10 mouse cellular contexts compared by ENCODE assay signal in genomic region chr19:28608277-28608676, GRCm38 (mm10).
DNase-seq lines count a peak whose midpoint lies in the region; ATAC-seq and TF ChIP-seq lines count a peak whose summit lies in the region.
"Had no signal": no experiment of that assay in that cellular context is flagged by ENCODE, and none has a peak within 500 bp of the region (broad histone marks: within the 10 kb centered on the region; RNA-seq: fewer than 3 reads in every experiment).

No protein-coding gene starts in this region.

- no peaks in the 10 kb centered on the region for H3K36me3 ChIP-seq in lung, embryonic 15.5 days
- H3K36me3 ChIP-seq in forebrain, postnatal 0 days (ENCODE audit: insufficient read depth) = no peaks in the 10 kb centered on the region
- no peaks in the 10 kb centered on the region for H3K36me3 ChIP-seq in hindbrain, embryonic 16.5 days (ENCODE audit: control insufficient read depth, insufficient read depth, low read length)
- no peaks in the 10 kb centered on the region for H3K36me3 ChIP-seq in stomach, postnatal 0 days (ENCODE audit: control insufficient read depth, insufficient read depth, low read length)
- H3K36me3 ChIP-seq in liver, embryonic 11.5 days (ENCODE audit: control insufficient read depth, insufficient read depth, low read length) = no peaks in the 10 kb centered on the region
- H3K36me3 ChIP-seq: limb, embryonic 12.5 days had no signal

- H3K9me3 ChIP-seq in lung, embryonic 15.5 days = no peaks in the 10 kb centered on the region
- no peaks in the 10 kb centered on the region for H3K9me3 ChIP-seq in forebrain, postnatal 0 days (ENCODE audit: low read length)
- no peaks in the 10 kb centered on the region for H3K9me3 ChIP-seq in hindbrain, embryonic 16.5 days (ENCODE audit: control insufficient read depth, low read length)
- no peaks in the 10 kb centered on the region for H3K9me3 ChIP-seq in stomach, postnatal 0 days (ENCODE audit: control insufficient read depth, low read length)
- H3K9me3 ChIP-seq in liver, embryonic 11.5 days (ENCODE audit: control insufficient read depth, low read length) = no peaks in the 10 kb centered on the region
- H3K9me3 ChIP-seq: limb, embryonic 12.5 days had no signal

- no peak for TF ChIP-seq CTCF in forebrain, postnatal 0 days (IDR thresholded peaks at IDR 0.05; ENCODE audit: low read depth)
- no peak for TF ChIP-seq CTCF in stomach, postnatal 0 days (IDR thresholded peaks at IDR 0.05; ENCODE audit: low read depth)

- H3K4me2 ChIP-seq in lung, embryonic 15.5 days = no peak overlapping the region
- no peak overlapping the region for H3K4me2 ChIP-seq in forebrain, postnatal 0 days (ENCODE audit: low read depth)
- no peak overlapping the region for H3K4me2 ChIP-seq in hindbrain, embryonic 16.5 days (ENCODE audit: low read length)
- H3K4me2 ChIP-seq in stomach, postnatal 0 days (replicated peaks; ENCODE audit: low read depth) = no peak overlapping the region
- H3K4me2 ChIP-seq in liver, embryonic 11.5 days = no peak overlapping the region
- H3K4me2 ChIP-seq: limb, embryonic 12.5 days had no signal

- no peak overlapping the region for H3K9ac ChIP-seq in lung, embryonic 15.5 days
- H3K9ac ChIP-seq in forebrain, postnatal 0 days = no peak overlapping the region
- no peak overlapping the region for H3K9ac ChIP-seq in hindbrain, embryonic 16.5 days (ENCODE audit: low read depth, low read length)
- H3K9ac ChIP-seq in stomach, postnatal 0 days (ENCODE audit: low read length) = no peak overlapping the region
- no peak overlapping the region for H3K9ac ChIP-seq in liver, embryonic 11.5 days (ENCODE audit: low read depth, low read length)
- H3K9ac ChIP-seq: limb, embryonic 12.5 days had no signal

- TF ChIP-seq EP300 in stomach, postnatal 0 days (optimal IDR thresholded peaks at IDR 0.05) = no peak

- peaks cover 10% of the 10 kb centered on the region for H3K4me1 ChIP-seq in lung, embryonic 15.5 days
- H3K4me1 ChIP-seq in forebrain, postnatal 0 days (ENCODE audit: insufficient read depth) = no peaks in the 10 kb centered on the region
- H3K4me1 ChIP-seq in hindbrain, embryonic 16.5 days (ENCODE audit: control insufficient read depth, insufficient read depth, low read depth, low read length) = no peaks in the 10 kb centered on the region
- no peaks in the 10 kb centered on the region; the same call in 1 of the 2 replicates for H3K4me1 ChIP-seq in stomach, postnatal 0 days (replicated peaks; ENCODE audit: control insufficient read depth, insufficient read depth)
- no peaks in the 10 kb centered on the region for H3K4me1 ChIP-seq in liver, embryonic 11.5 days (replicated peaks; ENCODE audit: control insufficient read depth, insufficient read depth, low read length)

- ATAC-seq in lung, embryonic 15.5 days (ENCODE audit: borderline replicate concordance, extremely low read depth, low FRiP score, low TSS enrichment) = peak; percentile 19; the same call in 1 of the 2 replicates
- peak; percentile 63 for ATAC-seq in forebrain, postnatal 0 days
- peak; percentile 67 for ATAC-seq in hindbrain, embryonic 16.5 days
- no peak for ATAC-seq in stomach, postnatal 0 days (ENCODE audit: low FRiP score, low TSS enrichment)
- no peak for ATAC-seq in liver, embryonic 11.5 days (replicated peaks; ENCODE audit: low FRiP score)
- ATAC-seq: Patski had no signal

- no peaks in the 10 kb centered on the region for H3K27me3 ChIP-seq in lung, embryonic 15.5 days
- H3K27me3 ChIP-seq in forebrain, postnatal 0 days (ENCODE audit: insufficient read depth, low read length) = no peaks in the 10 kb centered on the region
- no peaks in the 10 kb centered on the region for H3K27me3 ChIP-seq in hindbrain, embryonic 16.5 days (replicated peaks; ENCODE audit: control insufficient read depth, insufficient read depth, low read length)
- no peaks in the 10 kb centered on the region for H3K27me3 ChIP-seq in stomach, postnatal 0 days (ENCODE audit: control insufficient read depth, insufficient read depth, low read length)
- H3K27me3 ChIP-seq in liver, embryonic 11.5 days (replicated peaks; ENCODE audit: control insufficient read depth, insufficient read depth, low read length) = no peaks in the 10 kb centered on the region
- H3K27me3 ChIP-seq: limb, embryonic 12.5 days; Patski had no signal

- no peak overlapping the region for H3K4me3 ChIP-seq in lung, embryonic 15.5 days
- no peak overlapping the region for H3K4me3 ChIP-seq in forebrain, postnatal 0 days (ENCODE audit: low read depth, low read length)
- no peak overlapping the region for H3K4me3 ChIP-seq in hindbrain, embryonic 16.5 days (ENCODE audit: low read length)
- H3K4me3 ChIP-seq in stomach, postnatal 0 days (ENCODE audit: low read depth, low read length) = no peak overlapping the region
- H3K4me3 ChIP-seq in liver, embryonic 11.5 days (ENCODE audit: low read depth, low read length) = no peak overlapping the region
- H3K4me3 ChIP-seq: limb, embryonic 12.5 days had no signal

- DNase-seq in lung, postnatal 25 days (ENCODE audit: low spot score) = no peak
- DNase-seq in forebrain, postnatal 0 days = no peak
- no peak for DNase-seq in stomach, postnatal 0 days (ENCODE audit: low spot score)
- DNase-seq in liver, embryonic 11.5 days (ENCODE audit: low spot score) = no peak
- no peak for DNase-seq in testis, postnatal 10 days (ENCODE audit: low spot score)
- DNase-seq: kidney, adult 9 months had no signal

- H3K27ac ChIP-seq in lung, embryonic 15.5 days = no peak overlapping the region; the same call in 1 of the 2 replicates
- peak overlapping the region; percentile 40; the same call in 1 of the 2 replicates for H3K27ac ChIP-seq in forebrain, postnatal 0 days (ENCODE audit: low read depth, low read length)
- no peak overlapping the region for H3K27ac ChIP-seq in hindbrain, embryonic 16.5 days (ENCODE audit: low read depth, low read length)
- H3K27ac ChIP-seq in stomach, postnatal 0 days (replicated peaks) = peak overlapping the region; percentile 49; the same call in 1 of the 2 replicates
- no peak overlapping the region for H3K27ac ChIP-seq in liver, embryonic 11.5 days (ENCODE audit: low read depth, low read length)
- H3K27ac ChIP-seq: limb, embryonic 12.5 days had no signal

- WGBS in lung, embryonic 15.5 days = 54% methylated on average over 6 of the region's 6 CpGs
- WGBS in forebrain, postnatal 0 days = 56% methylated on average over 6 of the region's 6 CpGs
- 48% methylated on average over 6 of the region's 6 CpGs for WGBS in hindbrain, embryonic 16.5 days
- WGBS in stomach, postnatal 0 days = 63% methylated on average over 6 of the region's 6 CpGs
- 75% methylated on average over 6 of the region's 6 CpGs for WGBS in liver, embryonic 11.5 days

Comparison
In these comparisons a context has a peak if more than half of its experiments do, and no peak if none do; other contexts are left out.
1. ATAC-seq: peak in lung, embryonic 15.5 days (single experiment), forebrain, postnatal 0 days (single experiment) and hindbrain, embryonic 16.5 days (single experiment); none in stomach, postnatal 0 days (single experiment) and liver, embryonic 11.5 days (single experiment).
2. H3K27ac ChIP-seq: peak in forebrain, postnatal 0 days (single experiment) and stomach, postnatal 0 days (single experiment); none in lung, embryonic 15.5 days (single experiment), hindbrain, embryonic 16.5 days (single experiment) and liver, embryonic 11.5 days (single experiment).